Mouse (Mus musculus): ENCODE results near the gene Med27. TPM values are rescaled to one million over a fixed set of nuclear protein-coding genes. Genes with fewer than 3 reads are reported as not detected.

The Med27 gene
- 57.1 and 58.6 TPM in 2 replicates for polyA plus RNA-seq (2015; fragmentation: Nextera tagmentation; extraction: Ambion mirVana)

DNA sequence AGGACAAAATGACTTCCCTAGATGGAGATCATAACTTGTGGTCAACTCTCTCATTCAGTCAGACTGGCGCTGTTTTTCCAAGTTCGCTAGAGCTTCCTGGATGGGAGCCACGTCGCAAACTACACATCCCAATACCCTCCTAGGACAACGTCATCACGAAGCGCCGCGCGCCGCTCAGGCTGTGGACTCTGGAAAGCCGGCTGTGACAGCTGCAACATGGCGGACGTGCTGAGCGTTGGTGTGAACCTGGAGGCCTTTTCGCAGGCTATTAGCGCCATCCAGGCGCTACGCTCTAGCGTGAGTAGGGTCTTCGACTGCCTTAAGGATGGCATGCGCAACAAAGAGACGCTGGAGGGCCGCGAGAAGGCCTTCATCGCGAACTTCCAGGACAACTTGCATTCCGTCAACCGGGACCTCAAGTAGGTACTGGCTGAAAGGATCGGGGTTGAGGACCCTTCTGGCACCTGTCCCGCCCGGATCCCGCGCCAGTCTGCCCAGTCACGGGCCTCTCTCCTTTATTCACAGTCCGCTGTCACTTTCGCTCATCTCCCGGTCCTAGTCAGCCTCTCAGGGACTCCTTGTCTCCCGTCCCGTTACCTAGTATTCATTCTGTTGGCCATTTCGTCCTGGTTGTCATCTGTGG lies at the start of gene Med27:
TSS of gene Med27 (plus strand) at position 191 of the 643 bp plus-strand sequence.
- peak; percentile 92 for DNase-seq (ENCODE audit: low spot score)

DNA sequence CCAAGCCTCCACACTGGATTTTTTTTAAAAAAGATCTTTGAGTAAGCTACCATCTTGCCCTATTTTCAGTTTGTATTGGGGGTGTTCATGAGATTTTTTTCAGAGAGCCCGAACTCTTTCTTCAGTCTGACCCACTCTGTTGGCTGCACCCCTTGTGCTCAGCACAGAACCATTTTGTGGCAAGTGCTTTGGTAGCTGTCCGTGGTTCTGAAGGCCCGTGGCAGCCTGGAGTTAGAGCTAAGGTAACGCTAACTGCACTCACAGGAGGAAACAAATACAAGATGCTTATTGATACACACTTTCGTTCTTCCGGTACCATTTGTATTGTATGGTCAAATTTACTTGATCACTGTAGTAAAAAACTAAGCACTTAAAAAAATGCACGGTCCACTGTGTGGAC lies 36.7 kb upstream of the Med27 start:
- peak; percentile 10 for DNase-seq (ENCODE audit: low spot score)

GRCm38 (mm10) chr2:29312058-29312457 lies 34.6 kb upstream of the Med27 start:
- no peak for DNase-seq (ENCODE audit: low spot score)

- no peak for DNase-seq (ENCODE audit: low spot score)
These were observed 28.6 kb upstream of the Med27 start for GRCm38 (mm10) chr2:29317906-29318470.

- DNase-seq (ENCODE audit: low spot score) = no peak
These were observed 28.0 kb upstream of the Med27 start for GRCm38 (mm10) chr2:29318596-29318995.

DNA sequence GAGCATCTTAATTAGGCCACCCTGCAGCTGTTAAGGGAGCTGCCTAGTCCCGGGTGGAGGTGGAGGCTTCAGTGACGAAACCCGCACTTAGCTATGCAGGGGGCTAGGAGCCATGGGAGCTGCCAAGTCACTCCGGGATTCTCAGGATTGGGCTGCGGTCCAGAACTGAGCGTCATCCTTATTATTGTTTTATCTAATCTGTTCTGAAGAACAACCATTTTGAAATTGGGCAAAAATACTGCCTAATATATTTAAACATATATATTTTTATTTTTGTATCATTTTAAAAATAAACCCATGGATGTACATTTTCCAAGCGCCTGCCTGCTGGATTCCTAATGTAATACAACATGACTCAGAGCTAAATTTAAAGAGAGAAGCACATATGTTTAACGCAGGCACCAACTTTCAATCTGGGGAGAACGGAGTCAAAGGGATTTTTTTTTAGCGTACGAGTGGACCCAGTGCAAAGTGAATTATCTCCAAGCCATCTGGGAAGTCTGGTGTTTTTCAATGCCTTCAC lies 26.3 kb upstream of the Med27 start:
- no peak for DNase-seq (ENCODE audit: low spot score)

DNA sequence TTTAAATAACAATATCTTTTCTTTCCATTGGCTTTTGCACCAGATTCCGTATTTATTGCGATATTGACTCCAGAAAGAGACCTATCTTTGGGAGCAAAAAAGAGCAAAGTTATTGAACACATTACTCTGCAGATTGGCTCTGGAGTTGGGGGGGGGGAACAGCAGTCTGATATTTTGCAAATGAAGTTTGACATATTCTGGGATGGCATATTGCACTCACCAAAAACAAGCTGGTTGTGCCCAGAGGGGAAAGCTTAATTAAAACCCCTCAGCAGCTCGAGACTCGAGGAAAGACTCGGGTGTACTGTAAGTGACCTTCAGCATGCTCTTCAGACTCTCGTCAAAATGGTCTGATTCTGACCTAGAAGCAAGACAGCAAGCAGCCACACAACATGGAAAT lies 25.8 kb upstream of the Med27 start:
- no peak for DNase-seq (ENCODE audit: low spot score)

GRCm38 (mm10) chr2:29324456-29324855 lies 22.2 kb upstream of the Med27 start:
- no peak for DNase-seq (ENCODE audit: low spot score)

DNA sequence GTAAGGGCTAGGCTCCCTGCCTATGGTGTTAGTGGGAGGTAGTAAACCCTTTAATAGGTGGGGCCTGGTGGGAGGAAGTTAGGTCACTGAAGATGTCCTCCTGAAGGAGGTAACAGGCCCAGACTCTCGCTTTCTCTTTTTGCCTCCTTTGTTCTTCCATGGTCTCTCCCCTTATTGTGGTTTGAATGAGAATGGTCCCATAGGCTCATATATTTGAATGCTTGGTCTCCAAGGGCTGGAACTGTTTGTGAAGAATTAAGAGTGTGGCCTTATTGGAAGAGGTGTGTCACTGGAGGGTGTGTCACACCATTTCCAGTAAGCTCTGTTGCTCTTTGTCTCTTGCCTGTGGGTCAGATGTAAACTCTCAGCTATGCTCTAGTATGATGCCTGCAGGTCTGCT lies 16.1 kb upstream of the Med27 start:
- no peak for DNase-seq (ENCODE audit: low spot score)

DNA sequence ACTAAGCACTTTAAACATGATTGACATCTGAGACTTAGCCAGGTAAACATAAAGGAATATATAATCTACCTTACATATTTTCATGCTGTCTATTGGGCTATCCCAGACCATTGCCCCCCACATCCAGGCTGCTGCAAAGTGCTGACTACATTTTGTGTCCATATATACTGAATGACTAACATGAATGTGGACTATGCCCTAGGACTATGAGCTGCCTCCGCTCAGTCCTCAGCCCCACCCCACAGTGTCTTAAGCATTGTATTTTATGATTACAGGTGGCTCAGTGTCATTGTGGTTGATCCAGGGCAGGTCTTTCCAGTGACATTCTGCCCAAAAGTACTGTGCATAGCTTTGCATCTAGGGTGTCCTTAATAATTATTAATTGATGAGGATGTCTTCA lies 8.2 kb upstream of the Med27 start:
- DNase-seq (ENCODE audit: low spot score) = no peak

- DNase-seq (ENCODE audit: low spot score) = no peak
These were observed 12.2 kb downstream of the Med27 start for GRCm38 (mm10) chr2:29358696-29359375.

DNA sequence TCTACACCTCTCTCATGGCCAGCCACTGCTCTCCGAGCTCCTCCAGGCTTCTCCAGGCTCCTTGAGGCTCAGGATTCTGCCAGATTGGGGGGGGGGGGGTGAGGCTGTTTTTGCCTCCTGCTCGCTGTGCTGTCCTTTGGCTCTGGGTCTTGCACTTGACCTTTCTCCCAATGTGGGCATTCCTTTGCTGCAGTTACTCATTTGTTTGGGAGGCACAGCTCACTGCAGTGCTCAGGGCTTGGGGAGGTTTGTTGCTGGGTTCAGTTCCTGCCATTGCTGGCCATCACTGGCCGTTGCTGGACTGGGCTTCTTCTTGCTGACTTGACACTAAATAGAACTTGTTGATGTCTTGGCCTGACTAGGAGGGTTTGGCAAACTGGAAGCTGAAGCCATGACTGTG lies 14.3 kb downstream of the Med27 start:
- DNase-seq (ENCODE audit: low spot score) = no peak

- peak; percentile 26 for DNase-seq (ENCODE audit: low spot score)
These were observed 18.5 kb downstream of the Med27 start for GRCm38 (mm10) chr2:29365000-29365695.

DNA sequence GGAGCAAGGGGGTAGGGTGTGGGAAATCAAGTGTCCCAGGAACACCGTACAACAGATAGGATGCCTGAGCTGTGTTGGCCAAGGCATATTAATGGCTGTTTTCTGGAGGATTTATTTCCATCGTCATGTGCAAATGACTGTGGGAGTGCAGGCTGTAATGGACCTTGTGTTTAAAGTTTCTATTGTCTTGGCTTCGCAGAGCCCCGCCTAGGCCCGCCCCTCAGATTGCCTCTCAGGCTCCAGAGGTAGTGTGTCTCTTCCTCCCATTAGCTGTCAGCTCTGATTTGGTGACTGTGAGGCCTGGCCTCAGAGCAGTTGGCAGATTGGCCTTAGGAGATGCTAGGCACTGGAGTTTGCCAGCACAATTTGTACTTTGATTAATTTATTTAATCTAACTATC lies 22.1 kb downstream of the Med27 start:
- no peak for DNase-seq (ENCODE audit: low spot score)

DNA sequence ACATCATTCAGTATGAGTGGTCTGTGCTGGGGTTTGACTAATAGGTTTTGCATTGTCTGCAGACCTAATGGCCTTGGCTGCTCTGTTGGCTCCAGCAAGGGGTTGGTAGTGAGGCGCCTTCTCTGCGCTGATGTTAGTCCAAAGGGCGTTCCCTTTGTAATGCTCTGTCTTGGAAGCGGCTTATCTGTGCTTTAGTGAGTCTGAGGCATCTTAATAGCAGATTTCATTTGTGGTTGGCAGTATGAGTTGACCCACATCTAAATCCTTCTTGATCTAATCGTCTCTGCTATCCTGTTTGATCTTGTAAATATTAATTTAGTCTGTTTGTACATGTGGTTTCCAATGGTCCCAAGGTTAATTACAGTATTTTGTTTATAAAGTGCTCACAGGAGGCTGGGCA lies 25.6 kb downstream of the Med27 start:
- no peak for DNase-seq (ENCODE audit: low spot score)

DNA sequence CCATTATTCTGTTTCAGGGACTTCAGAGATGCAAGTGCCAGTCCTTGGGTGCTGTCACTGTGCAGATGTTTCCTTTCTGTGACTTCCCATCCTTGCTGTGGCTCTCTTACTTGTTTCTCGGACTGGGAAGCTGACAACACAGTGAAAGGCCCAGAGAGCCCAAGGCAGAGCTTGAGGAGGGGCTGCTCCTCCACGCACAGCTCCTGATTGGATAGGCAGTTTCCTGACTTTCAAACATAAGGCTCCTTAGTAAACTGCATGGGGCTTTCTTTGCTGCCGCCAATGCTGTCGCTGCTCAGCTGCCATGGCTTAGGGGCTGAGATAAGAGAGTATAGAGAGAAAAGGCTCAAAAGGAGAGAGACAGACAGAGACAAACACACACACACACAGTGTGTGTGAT lies 35.1 kb downstream of the Med27 start:
- no peak for DNase-seq (ENCODE audit: low spot score)

DNA sequence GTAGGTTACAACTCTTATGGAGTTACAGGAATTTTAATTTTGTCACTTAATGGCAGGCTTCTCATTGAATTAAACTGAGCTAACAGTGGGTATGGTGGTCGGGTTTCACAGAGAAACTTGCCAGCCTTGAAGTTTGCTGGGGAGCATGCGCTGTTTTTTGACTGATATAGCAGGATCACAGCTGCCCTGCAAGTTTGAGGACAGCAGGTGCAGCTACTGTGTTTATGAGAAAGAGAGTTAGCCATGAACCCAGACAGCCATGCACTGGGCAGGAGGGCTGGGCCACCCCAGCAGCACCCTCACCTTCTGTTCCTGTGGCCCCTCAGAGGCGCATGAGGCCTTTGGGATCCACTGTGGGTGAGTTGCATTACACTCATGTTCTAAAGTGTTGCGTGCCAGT lies 36.0 kb downstream of the Med27 start:
- no peak for DNase-seq (ENCODE audit: low spot score)

DNA sequence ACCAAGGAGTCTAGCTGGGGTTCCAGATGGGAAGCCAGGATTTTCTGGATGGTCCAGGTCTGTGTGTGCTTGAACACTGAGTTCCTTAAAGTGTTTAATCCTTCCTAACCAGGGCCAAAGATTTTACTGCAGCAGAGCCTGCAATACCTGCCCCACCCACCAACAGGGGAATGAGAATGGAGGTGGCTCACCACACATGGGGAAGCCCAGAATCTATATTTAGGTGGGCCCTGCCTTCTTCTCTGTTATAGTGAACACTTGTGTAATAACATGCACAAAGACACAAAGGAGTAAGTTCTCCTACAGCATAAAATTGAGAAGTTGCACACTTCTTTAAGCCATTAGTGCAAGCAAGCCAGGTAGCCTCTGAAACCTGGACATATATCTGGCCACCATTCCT lies 36.5 kb downstream of the Med27 start:
- no peak for DNase-seq (ENCODE audit: low spot score)

DNA sequence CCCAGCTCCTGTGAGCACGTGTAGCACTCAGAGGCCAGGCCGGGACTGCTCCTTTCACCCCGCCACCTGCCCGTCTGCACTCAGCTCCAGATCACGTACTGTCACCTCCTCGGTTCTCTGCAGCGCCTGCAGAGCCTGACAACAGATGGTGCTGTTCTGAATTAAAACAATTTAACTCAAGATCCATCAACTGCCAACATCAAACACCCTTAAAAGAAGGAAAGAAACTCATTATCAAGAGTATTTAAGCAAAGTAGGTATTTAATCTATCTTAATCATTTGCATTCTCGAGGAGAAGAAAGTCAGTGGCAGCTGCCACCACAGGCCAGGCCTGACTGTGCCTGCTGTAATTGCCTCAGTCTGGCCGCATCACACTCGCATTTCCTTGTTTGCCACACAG lies 38.8 kb downstream of the Med27 start:
- no peak for DNase-seq (ENCODE audit: low spot score)

- no peak for DNase-seq (ENCODE audit: low spot score)
These were observed 40.6 kb downstream of the Med27 start for GRCm38 (mm10) chr2:29387268-29387667.

GRCm38 (mm10) chr2:29388937-29389336 lies 42.3 kb downstream of the Med27 start:
- peak; percentile 35 for DNase-seq (ENCODE audit: low spot score)

DNA sequence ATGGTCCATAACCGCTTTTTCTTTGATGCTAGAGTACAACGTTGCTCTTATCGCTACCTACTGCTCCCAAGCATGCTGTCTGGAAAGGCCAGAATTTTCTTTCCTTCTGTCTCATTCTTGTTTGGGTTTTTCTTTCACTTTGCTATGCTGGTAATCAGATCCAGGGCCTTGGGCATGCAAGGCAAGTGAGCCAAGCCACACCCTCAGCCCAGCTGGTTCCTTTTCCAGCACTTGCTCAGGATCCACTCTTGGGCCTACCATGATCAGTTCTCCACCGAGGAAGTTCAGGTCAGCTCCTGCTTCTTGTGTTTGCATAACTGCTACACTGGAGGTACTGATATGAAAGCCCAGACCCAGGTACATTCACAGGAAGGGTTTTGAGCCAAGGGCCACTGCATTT lies 44.5 kb downstream of the Med27 start:
- DNase-seq (ENCODE audit: low spot score) = no peak
